Mouse (Mus musculus): ENCODE measurements at regions not wholly inside any gene's neighbourhood (a gene's known extent, or its start where the extent isn't known, plus 50 kb on each side); places are given as distances from the start of the nearest gene placed in this dataset.
"Not testable (repeated sequence)": the region's sequence is repeated elsewhere in the genome, so short reads cannot be mapped to it uniquely, and the experiment has no call there.

DNA sequence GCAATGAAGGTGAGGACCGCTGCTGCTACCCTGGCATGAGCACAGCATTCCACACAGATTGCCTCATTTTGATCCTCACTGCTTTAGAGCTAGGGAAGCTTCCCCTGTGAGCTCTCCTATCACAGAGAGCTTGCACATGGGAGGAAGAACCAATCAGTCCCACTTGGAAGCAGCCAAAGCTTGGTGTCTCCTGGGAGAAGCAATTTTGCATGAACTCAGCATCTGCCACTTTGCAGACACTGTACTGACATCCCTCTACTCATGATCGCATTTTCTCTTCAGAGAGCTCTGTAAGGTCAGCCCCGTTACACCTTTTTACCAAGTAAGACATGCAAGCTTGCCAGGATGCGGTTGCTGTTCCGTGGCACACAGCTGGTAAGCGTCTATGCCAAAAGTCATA lies 455.9 kb upstream of the Sall1 start:
- no peak overlapping the region for H3K9ac ChIP-seq (replicated peaks)
- no peak overlapping the region for H3K4me2 ChIP-seq (replicated peaks)
- H3K9me3 ChIP-seq: no peaks in the 10 kb centered on the region
- H3K27ac ChIP-seq (replicated peaks): no peak overlapping the region
- no peak overlapping the region for H3K4me3 ChIP-seq
- no peaks in the 10 kb centered on the region for H3K36me3 ChIP-seq
- no peaks in the 10 kb centered on the region for H3K27me3 ChIP-seq
- no peak for ATAC-seq (replicated peaks)
- 88% methylated on average over 6 of the region's 6 CpGs for WGBS
- no peaks in the 10 kb centered on the region for H3K4me1 ChIP-seq

GRCm38 (mm10) chr8:89498088-89498695 lies 454.2 kb upstream of the Sall1 start:
- H3K27me3 ChIP-seq: no peaks in the 10 kb centered on the region
- H3K4me1 ChIP-seq: no peaks in the 10 kb centered on the region
- H3K4me3 ChIP-seq: no peak overlapping the region
- H3K4me2 ChIP-seq (replicated peaks): no peak overlapping the region
- no peaks in the 10 kb centered on the region for H3K36me3 ChIP-seq
- H3K27ac ChIP-seq (replicated peaks): no peak overlapping the region
- WGBS: 52% methylated on average over 6 of the region's 6 CpGs
- no peaks in the 10 kb centered on the region for H3K9me3 ChIP-seq
- ATAC-seq (replicated peaks): no peak
- H3K9ac ChIP-seq (replicated peaks): no peak overlapping the region

- Histone ChIP-seq H3K9me3 (no peaks in the 10 kb centered on the region), H3K4me1 (no peaks in the 10 kb centered on the region), H3K9ac (replicated peaks) (no peak overlapping the region), H3K4me3 (no peak overlapping the region), H3K27ac (replicated peaks) (no peak overlapping the region), H3K27me3 (no peaks in the 10 kb centered on the region), H3K36me3 (no peaks in the 10 kb centered on the region), H3K4me2 (replicated peaks) (no peak overlapping the region)
- ATAC-seq (replicated peaks): no peak
Measured at GRCm38 (mm10) chr8:89492336-89492735, 448.4 kb upstream of the Sall1 start.

DNA sequence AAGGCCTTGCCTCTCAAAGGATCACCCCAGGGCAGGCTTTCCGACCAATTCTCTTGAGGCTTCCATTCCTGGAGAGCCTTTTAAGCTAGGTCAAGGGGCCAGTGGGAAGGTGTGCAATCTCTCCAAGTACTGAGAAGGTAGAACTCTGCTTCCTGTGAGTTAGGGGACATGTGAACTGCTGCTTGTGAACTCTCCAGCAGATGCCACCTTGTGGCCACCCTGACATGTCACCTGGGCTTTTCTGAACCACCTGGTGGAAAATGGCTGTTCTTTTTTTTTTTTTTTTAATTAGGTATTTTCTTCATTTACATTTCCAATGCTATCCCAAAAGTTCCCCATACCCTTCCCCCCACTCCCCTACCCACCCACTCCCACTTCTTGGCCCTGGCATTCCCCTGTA lies 438.5 kb upstream of the Sall1 start:
- 73% methylated on average over 1 of the region's 1 CpGs for WGBS
- H3K4me3 ChIP-seq; H3K27me3 ChIP-seq; H3K4me2 ChIP-seq (replicated peaks); H3K9me3 ChIP-seq; H3K36me3 ChIP-seq; H3K9ac ChIP-seq (replicated peaks); ATAC-seq (replicated peaks); H3K27ac ChIP-seq (replicated peaks); H3K4me1 ChIP-seq: not testable (repeated sequence)

GRCm38 (mm10) chr8:89476930-89477329 lies 433.0 kb upstream of the Sall1 start:
- 14% methylated on average over 4 of the region's 4 CpGs for WGBS

DNA sequence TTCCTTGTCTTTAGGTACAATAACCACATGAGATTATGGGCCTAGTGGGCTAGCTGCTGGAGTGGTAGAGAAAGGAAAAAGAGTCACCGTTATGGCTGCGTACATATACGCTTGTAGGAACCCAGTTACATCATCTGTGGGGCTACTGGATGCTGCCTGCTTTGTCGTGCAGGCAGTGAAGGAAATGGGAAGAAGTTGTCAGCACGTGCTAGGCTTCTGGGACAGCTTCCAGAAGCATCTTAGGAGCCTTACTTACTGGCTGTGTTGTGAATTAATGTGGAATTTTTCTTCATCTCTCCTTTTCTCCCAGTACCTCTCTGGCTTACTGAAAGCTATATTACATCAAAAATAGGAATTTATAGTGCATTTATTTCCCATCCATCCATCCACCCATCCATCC lies 427.2 kb upstream of the Sall1 start:
- Histone ChIP-seq H3K9me3 (no peaks in the 10 kb centered on the region), H3K27me3 (no peaks in the 10 kb centered on the region; the same call in 1 of the 2 replicates), H3K4me1 (peaks cover 10% of the 10 kb centered on the region), H3K36me3 (no peaks in the 10 kb centered on the region), H3K4me2 (replicated peaks) (no peak overlapping the region), H3K4me3 (no peak overlapping the region), H3K27ac (replicated peaks) (no peak overlapping the region), H3K9ac (replicated peaks) (no peak overlapping the region)
- WGBS: 71% methylated on average over 5 of the region's 5 CpGs
- ATAC-seq (replicated peaks): no peak

More at GRCm38 (mm10) chr8:89476930-89477329, 433.0 kb upstream of the Sall1 start:
- H3K36me3 ChIP-seq: no peaks in the 10 kb centered on the region
- ATAC-seq (replicated peaks): peak; percentile 68
- H3K27me3 ChIP-seq: no peaks in the 10 kb centered on the region; the same call in 1 of the 2 replicates
- peaks cover 13% of the 10 kb centered on the region for H3K4me1 ChIP-seq
- H3K4me3 ChIP-seq: no peak overlapping the region
- H3K9ac ChIP-seq (replicated peaks): no peak overlapping the region
- H3K4me2 ChIP-seq (replicated peaks): no peak overlapping the region
- H3K27ac ChIP-seq (replicated peaks): no peak overlapping the region
- no peaks in the 10 kb centered on the region for H3K9me3 ChIP-seq

GRCm38 (mm10) chr8:89468782-89469220 lies 424.8 kb upstream of the Sall1 start:
- Histone ChIP-seq H3K9ac (replicated peaks) (no peak overlapping the region), H3K4me2 (replicated peaks) (no peak overlapping the region), H3K4me3 (no peak overlapping the region), H3K36me3 (no peaks in the 10 kb centered on the region), H3K27ac (replicated peaks) (no peak overlapping the region), H3K27me3 (no peaks in the 10 kb centered on the region; the same call in 1 of the 2 replicates), H3K9me3 (no peaks in the 10 kb centered on the region), H3K4me1 (peaks cover 14% of the 10 kb centered on the region)
- peak; percentile 81 for ATAC-seq (replicated peaks)
- WGBS: 51% methylated on average over 5 of the region's 5 CpGs

GRCm38 (mm10) chr8:89465211-89465753 lies 421.3 kb upstream of the Sall1 start:
- Histone ChIP-seq H3K4me1 (peaks cover 14% of the 10 kb centered on the region), H3K27ac (replicated peaks) (no peak overlapping the region), H3K9ac (replicated peaks) (no peak overlapping the region), H3K4me2 (replicated peaks) (no peak overlapping the region), H3K27me3 (no peaks in the 10 kb centered on the region), H3K9me3 (no peaks in the 10 kb centered on the region), H3K4me3 (no peak overlapping the region), H3K36me3 (no peaks in the 10 kb centered on the region)
- no peak; the same call in 1 of the 2 replicates for ATAC-seq (replicated peaks)
- WGBS: 54% methylated on average over 13 of the region's 13 CpGs

GRCm38 (mm10) chr8:89456517-89456916 lies 412.6 kb upstream of the Sall1 start:
- H3K27ac ChIP-seq (replicated peaks): no peak overlapping the region
- no peaks in the 10 kb centered on the region for H3K27me3 ChIP-seq
- no peak for ATAC-seq (replicated peaks)
- H3K36me3 ChIP-seq: no peaks in the 10 kb centered on the region
- 46% methylated on average over 4 of the region's 4 CpGs for WGBS
- no peaks in the 10 kb centered on the region for H3K9me3 ChIP-seq
- no peak overlapping the region for H3K4me2 ChIP-seq (replicated peaks)
- H3K9ac ChIP-seq (replicated peaks): no peak overlapping the region
- H3K4me1 ChIP-seq: no peaks in the 10 kb centered on the region
- H3K4me3 ChIP-seq: no peak overlapping the region

- H3K4me2 ChIP-seq (replicated peaks): no peak overlapping the region
- H3K27me3 ChIP-seq: no peaks in the 10 kb centered on the region
- no peak for ATAC-seq (replicated peaks)
- H3K9ac ChIP-seq (replicated peaks): no peak overlapping the region
- H3K4me3 ChIP-seq: no peak overlapping the region
- 73% methylated on average over 5 of the region's 5 CpGs for WGBS
- H3K27ac ChIP-seq (replicated peaks): no peak overlapping the region
- H3K36me3 ChIP-seq: no peaks in the 10 kb centered on the region
- H3K4me1 ChIP-seq: no peaks in the 10 kb centered on the region
- H3K9me3 ChIP-seq: no peaks in the 10 kb centered on the region
Measured at GRCm38 (mm10) chr8:89455731-89456130, 411.8 kb upstream of the Sall1 start.

GRCm38 (mm10) chr8:89454197-89454596 lies 410.2 kb upstream of the Sall1 start:
- 78% methylated on average over 7 of the region's 7 CpGs for WGBS

GRCm38 (mm10) chr8:89453724-89454123 lies 409.8 kb upstream of the Sall1 start:
- WGBS: 90% methylated on average over 2 of the region's 2 CpGs
- Histone ChIP-seq H3K27ac (replicated peaks) (no peak overlapping the region), H3K4me3 (no peak overlapping the region), H3K4me1 (no peaks in the 10 kb centered on the region), H3K36me3 (no peaks in the 10 kb centered on the region), H3K27me3 (no peaks in the 10 kb centered on the region), H3K9me3 (no peaks in the 10 kb centered on the region), H3K4me2 (replicated peaks) (no peak overlapping the region), H3K9ac (replicated peaks) (no peak overlapping the region)
- no peak for ATAC-seq (replicated peaks)

More at GRCm38 (mm10) chr8:89454197-89454596, 410.2 kb upstream of the Sall1 start:
- no peak overlapping the region for H3K4me2 ChIP-seq (replicated peaks)
- no peak for ATAC-seq (replicated peaks)
- H3K4me3 ChIP-seq: no peak overlapping the region
- H3K36me3 ChIP-seq: no peaks in the 10 kb centered on the region
- H3K27me3 ChIP-seq: no peaks in the 10 kb centered on the region
- H3K9ac ChIP-seq (replicated peaks): no peak overlapping the region
- no peak overlapping the region for H3K27ac ChIP-seq (replicated peaks)
- H3K9me3 ChIP-seq: no peaks in the 10 kb centered on the region
- no peaks in the 10 kb centered on the region for H3K4me1 ChIP-seq

- Histone ChIP-seq H3K27me3 (no peaks in the 10 kb centered on the region), H3K4me3 (no peak overlapping the region), H3K4me1 (peaks cover under 1% of the 10 kb centered on the region; the same call in 1 of the 2 replicates), H3K27ac (replicated peaks) (no peak overlapping the region), H3K4me2 (replicated peaks) (no peak overlapping the region), H3K9ac (replicated peaks) (no peak overlapping the region), H3K36me3 (no peaks in the 10 kb centered on the region), H3K9me3 (no peaks in the 10 kb centered on the region)
- no peak for ATAC-seq (replicated peaks)
- WGBS: 84% methylated on average over 5 of the region's 5 CpGs
Measured at GRCm38 (mm10) chr8:89444466-89444865, 400.5 kb upstream of the Sall1 start.

Data from forebrain, embryonic 15.5 days (tissue).